Mouse (Mus musculus) liver, embryonic 14.5 days (tissue): ENCODE data around the gene Trappc12.

Source experiments
- CTCF ChIP-seq: IDR thresholded peaks from 2 replicates; pipeline ENCODE4 v1.5.1; 2016; ENCODE audit warnings: antibody characterized with exemption, low read depth, control low read depth
- EP300 ChIP-seq: IDR thresholded peaks from 2 replicates; pipeline ENCODE4 v1.6.1; 2016; ENCODE audit warnings: antibody characterized with exemption, low read depth

DNA sequence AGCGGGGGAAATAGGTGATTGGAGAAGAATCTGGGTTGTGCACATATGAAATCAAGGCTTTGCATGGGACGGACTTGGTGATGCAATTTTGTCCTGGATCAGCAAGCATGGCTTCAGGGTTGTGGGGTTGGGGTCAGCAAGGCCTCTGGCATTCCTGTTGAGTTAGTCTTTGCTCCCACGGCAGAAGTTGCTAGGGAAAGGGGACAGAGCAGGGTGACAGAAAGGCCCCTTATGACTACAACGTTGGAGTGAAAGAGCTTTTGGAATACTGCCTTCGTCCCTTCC lies 74.4 kb downstream of the Trappc12 start:
- TF ChIP-seq CTCF, result no peak
- TF ChIP-seq EP300, result no peak
